Mouse (Mus musculus): Measurements from ENCODE around the gene Zfp786.

GRCm38 (mm10) chr6:47794106-47794830, 36.4 kb downstream of the Zfp786 start:
- TF ChIP-seq POLR2A (IDR thresholded peaks at IDR 0.05; ENCODE audit: control insufficient read depth in 1 of 2, insufficient read depth in 1 of 2, low read depth in 1 of 2, low read length in 2 of 2, poor library complexity in 1 of 2) (no peak; a peak in 1 of 4 replicates), MYC (IDR thresholded peaks at IDR 0.05; ENCODE audit: low read depth, low read length) (no peak), MAX (IDR thresholded peaks at IDR 0.05; ENCODE audit: low read length) (no peak), CTCF (IDR thresholded peaks at IDR 0.05 in 2 of 3, conservative IDR thresholded peaks at IDR 0.05 in 1 of 3; ENCODE audit: control insufficient read depth in 1 of 3, insufficient read depth in 1 of 3, low read depth in 2 of 3, low read length in 3 of 3, poor library complexity in 1 of 3, severe bottlenecking in 1 of 3) (peak in 2 of 3 experiments; percentile 50; a peak in 4 of 6 replicates), ZC3H11A (IDR thresholded peaks at IDR 0.05; ENCODE audit: low read depth, low read length) (no peak), MXI1 (IDR thresholded peaks at IDR 0.05; ENCODE audit: low read depth, low read length) (no peak), TCF12 (IDR thresholded peaks at IDR 0.05; ENCODE audit: low read depth, low read length) (no peak), KAT2A (conservative IDR thresholded peaks at IDR 0.05; ENCODE audit: low read depth, low read length) (no peak)

All from MEL (cell line).